Mouse (Mus musculus) heart, adult 18-20 months (tissue): ENCODE measurements around the gene Ddx54. TPM values are rescaled to one million over a fixed set of nuclear protein-coding genes. Genes with fewer than 3 reads are reported as not detected.

ENCODE experiments used
- DNase-seq, 2 experiments: peaks; one replicate each; pipeline ENCODE4 v3.0.0; 2021 to 2022; ENCODE audit warnings: mixed read lengths in 1 of 2
- total RNA-seq, 2 experiments: library from RNA; stranded (reverse); gene quantifications; 2 replicates each; pipeline ENCODE4 v1.2.3; 2021

The Ddx54 gene
- total RNA-seq, 2 experiments from 2014 or later = 19.2 to 23.0 TPM

GRCm38 (mm10) chr5:120579898-120580626, 32.5 kb upstream of the Ddx54 start:
- DNase-seq = no peak

GRCm38 (mm10) chr5:120582002-120582401, 30.5 kb upstream of the Ddx54 start:
- DNase-seq = no peak

- DNase-seq = no peak
Observed at GRCm38 (mm10) chr5:120583511-120583910, 29.0 kb upstream of the Ddx54 start.

- no peak for DNase-seq
Observed at GRCm38 (mm10) chr5:120584968-120585367, 27.6 kb upstream of the Ddx54 start.

- DNase-seq = peak; percentile 43 to 64
Observed at GRCm38 (mm10) chr5:120586741-120587615, 25.6 kb upstream of the Ddx54 start.

- DNase-seq = peak; percentile 68 to 75
Observed at GRCm38 (mm10) chr5:120587616-120587926, 25.0 kb upstream of the Ddx54 start.

GRCm38 (mm10) chr5:120587940-120588568, 24.5 kb upstream of the Ddx54 start:
- DNase-seq = peak in 1 of 2 experiments; percentile 61

GRCm38 (mm10) chr5:120588569-120589094, 23.9 kb upstream of the Ddx54 start, which contains the start of the genes Tpcn1 and Iqcd:
TSS of gene Tpcn1 (minus strand) at chr5:120588673.
TSS of gene Iqcd (plus strand) at chr5:120589016.
- peak; percentile 99 to 100 for DNase-seq

GRCm38 (mm10) chr5:120590356-120591010, 22.1 kb upstream of the Ddx54 start:
- DNase-seq = no peak

- no peak for DNase-seq
Observed at GRCm38 (mm10) chr5:120592141-120592540, 20.4 kb upstream of the Ddx54 start.

- no peak for DNase-seq
Observed at GRCm38 (mm10) chr5:120594485-120594884, 18.1 kb upstream of the Ddx54 start.

- DNase-seq = no peak
Observed at GRCm38 (mm10) chr5:120599625-120600024, 12.9 kb upstream of the Ddx54 start.

- DNase-seq = peak in 1 of 2 experiments; percentile 47
Observed at GRCm38 (mm10) chr5:120600946-120601668, 11.4 kb upstream of the Ddx54 start.

GRCm38 (mm10) chr5:120602210-120602609, 10.3 kb upstream of the Ddx54 start:
- no peak for DNase-seq

GRCm38 (mm10) chr5:120603515-120603914, 9.0 kb upstream of the Ddx54 start:
- DNase-seq = no peak

GRCm38 (mm10) chr5:120604839-120605238, 7.7 kb upstream of the Ddx54 start:
- peak; percentile 78 to 93 for DNase-seq

GRCm38 (mm10) chr5:120605241-120605661, 7.3 kb upstream of the Ddx54 start:
- DNase-seq = peak in 1 of 2 experiments; percentile 44

- DNase-seq = peak; percentile 90 to 95
Observed at GRCm38 (mm10) chr5:120605688-120606087, 6.9 kb upstream of the Ddx54 start.

GRCm38 (mm10) chr5:120606590-120607200, 5.8 kb upstream of the Ddx54 start:
- no peak for DNase-seq

GRCm38 (mm10) chr5:120607335-120607734, 5.2 kb upstream of the Ddx54 start:
- DNase-seq = no peak
